Mouse (Mus musculus): ENCODE measurements around the gene Nek6. TPM values are rescaled to one million over a fixed set of nuclear protein-coding genes. Genes with fewer than 3 reads are reported as not detected.
A peak's percentile ranks its signal among the peaks of the same experiment; 100 is the strongest.

Nek6 gene
- polyA plus RNA-seq, 1 experiment, result 25.6 TPM

DNA sequence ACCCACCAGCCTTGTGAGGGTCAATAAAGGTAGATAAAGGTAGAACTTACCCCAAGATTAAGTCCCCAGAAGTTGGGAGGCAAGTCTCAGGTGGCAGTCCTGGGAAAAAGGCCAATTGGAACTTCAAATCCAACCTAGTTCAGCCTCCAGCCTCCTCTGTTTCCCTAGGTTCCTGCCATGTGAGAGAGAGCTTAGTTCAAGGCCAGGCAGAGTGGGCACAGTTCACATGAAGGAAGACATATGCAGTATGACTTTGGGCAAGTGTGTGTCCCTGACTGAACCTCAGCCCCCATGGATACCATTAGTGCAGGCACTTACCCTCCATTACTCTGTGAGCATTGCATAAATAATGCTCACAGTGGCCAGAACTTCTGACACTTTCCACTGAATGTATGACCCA lies 34.3 kb downstream of the Nek6 start:
- TF ChIP-seq TCF3 (IDR thresholded peaks at IDR 0.05; ENCODE audit: insufficient read length, low read depth), result no peak
- no peak for TF ChIP-seq MYOD1 (IDR thresholded peaks at IDR 0.05; ENCODE audit: control insufficient read depth in 1 of 3, insufficient read length in 2 of 3, low read depth in 2 of 3)
- TF ChIP-seq SRF (IDR thresholded peaks at IDR 0.05; ENCODE audit: control insufficient read depth, insufficient read length, low read depth), result no peak
- TF ChIP-seq CEBPB (IDR thresholded peaks at IDR 0.05; ENCODE audit: insufficient read depth, poor library complexity, severe bottlenecking), result no peak
- no peak for TF ChIP-seq TCF12 (IDR thresholded peaks at IDR 0.05; ENCODE audit: insufficient read depth, poor library complexity, severe bottlenecking)
- no peak for TF ChIP-seq USF1 (IDR thresholded peaks at IDR 0.05; ENCODE audit: low read depth)
- no peak for TF ChIP-seq REST (IDR thresholded peaks at IDR 0.05; ENCODE audit: insufficient read depth, insufficient read length)
- no peak for TF ChIP-seq MYOG (IDR thresholded peaks at IDR 0.05; ENCODE audit: control insufficient read depth in 1 of 3, insufficient read depth in 1 of 3, insufficient read length in 2 of 3, low read depth in 2 of 3)
- Histone ChIP-seq H3K27me3 (ENCODE audit: control insufficient read depth, insufficient read depth, insufficient read length) (no peaks in the 10 kb centered on the region), H3ac (ENCODE audit: control insufficient read depth, insufficient read length) (no peak overlapping the region), H3K4me3 (no peak overlapping the region), H3K79me2 (ENCODE audit: control insufficient read depth, insufficient read depth) (peaks cover 6% of the 10 kb centered on the region), H3K4me2 (ENCODE audit: low read depth) (peak overlapping the region; percentile 87), H3K36me3 (ENCODE audit: control insufficient read depth, insufficient read depth) (no peaks in the 10 kb centered on the region)

DNA sequence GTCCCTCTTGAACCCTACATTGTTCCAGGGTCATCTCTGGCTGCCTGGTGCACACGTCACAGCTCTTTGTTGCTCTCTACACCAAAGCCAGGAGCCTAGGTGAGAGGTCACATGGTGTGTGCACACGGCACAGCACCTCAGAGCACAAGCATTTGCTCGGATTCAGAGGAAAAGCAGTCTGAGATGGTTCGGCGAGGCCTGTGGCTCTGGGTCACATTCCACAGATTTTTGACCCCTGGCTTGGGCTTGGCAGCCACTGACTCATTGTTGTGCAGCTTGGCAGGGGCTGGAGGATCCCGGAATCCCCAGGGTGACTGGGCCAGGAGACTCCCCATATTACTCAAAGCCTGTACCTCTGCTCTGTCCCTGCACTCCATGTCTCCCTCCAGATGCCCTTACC lies 34.8 kb downstream of the Nek6 start:
- Histone ChIP-seq H3K4me2 (ENCODE audit: low read depth) (peak overlapping the region; percentile 87), H3K79me2 (ENCODE audit: control insufficient read depth, insufficient read depth) (peaks cover 6% of the 10 kb centered on the region), H3ac (ENCODE audit: control insufficient read depth, insufficient read length) (no peak overlapping the region), H3K36me3 (ENCODE audit: control insufficient read depth, insufficient read depth) (no peaks in the 10 kb centered on the region), H3K4me3 (no peak overlapping the region), H3K27me3 (ENCODE audit: control insufficient read depth, insufficient read depth, insufficient read length) (no peaks in the 10 kb centered on the region)
- TF ChIP-seq REST (IDR thresholded peaks at IDR 0.05; ENCODE audit: insufficient read depth, insufficient read length) (no peak), MYOD1 (IDR thresholded peaks at IDR 0.05; ENCODE audit: control insufficient read depth in 1 of 3, insufficient read length in 2 of 3, low read depth in 2 of 3) (peak in 1 of 3 experiments; percentile 39), SRF (IDR thresholded peaks at IDR 0.05; ENCODE audit: control insufficient read depth, insufficient read length, low read depth) (no peak), TCF12 (IDR thresholded peaks at IDR 0.05; ENCODE audit: insufficient read depth, poor library complexity, severe bottlenecking) (no peak), TCF3 (IDR thresholded peaks at IDR 0.05; ENCODE audit: insufficient read length, low read depth) (no peak), E2F4 (IDR thresholded peaks at IDR 0.05; ENCODE audit: insufficient read depth) (no peak), MYOG (IDR thresholded peaks at IDR 0.05; ENCODE audit: control insufficient read depth in 1 of 3, insufficient read depth in 1 of 3, insufficient read length in 2 of 3, low read depth in 2 of 3) (peak in 1 of 3 experiments; percentile 63), POLR2AphosphoS2 (IDR thresholded peaks at IDR 0.05; ENCODE audit: insufficient read length, low read depth) (no peak), CEBPB (IDR thresholded peaks at IDR 0.05; ENCODE audit: insufficient read depth, poor library complexity, severe bottlenecking) (no peak), USF1 (IDR thresholded peaks at IDR 0.05; ENCODE audit: low read depth) (peak; percentile 90), MAX (IDR thresholded peaks at IDR 0.05; ENCODE audit: low read depth) (no peak), POLR2A (IDR thresholded peaks at IDR 0.05; ENCODE audit: insufficient read length, low read depth) (no peak)

- no peaks in the 10 kb centered on the region for H3K27me3 ChIP-seq (ENCODE audit: control insufficient read depth, insufficient read depth, insufficient read length)
- H3K4me3 ChIP-seq, result no peak overlapping the region
- no peaks in the 10 kb centered on the region for H3K36me3 ChIP-seq (ENCODE audit: control insufficient read depth, insufficient read depth)
- H3K79me2 ChIP-seq (ENCODE audit: control insufficient read depth, insufficient read depth), result peaks cover 6% of the 10 kb centered on the region
- H3K4me2 ChIP-seq (ENCODE audit: low read depth), result peak overlapping the region; percentile 87
- H3ac ChIP-seq (ENCODE audit: control insufficient read depth, insufficient read length), result no peak overlapping the region
- TF ChIP-seq USF1 (IDR thresholded peaks at IDR 0.05; ENCODE audit: low read depth) (no peak), MYOD1 (IDR thresholded peaks at IDR 0.05; ENCODE audit: control insufficient read depth in 1 of 3, insufficient read length in 2 of 3, low read depth in 2 of 3) (peak; percentile 32 to 92 (median 85)), MYOG (IDR thresholded peaks at IDR 0.05; ENCODE audit: control insufficient read depth in 1 of 3, insufficient read depth in 1 of 3, insufficient read length in 2 of 3, low read depth in 2 of 3) (peak; percentile 48 to 86 (median 48))
These were observed 35.3 kb downstream of the Nek6 start for GRCm38 (mm10) chr2:38546748-38547147.

DNA sequence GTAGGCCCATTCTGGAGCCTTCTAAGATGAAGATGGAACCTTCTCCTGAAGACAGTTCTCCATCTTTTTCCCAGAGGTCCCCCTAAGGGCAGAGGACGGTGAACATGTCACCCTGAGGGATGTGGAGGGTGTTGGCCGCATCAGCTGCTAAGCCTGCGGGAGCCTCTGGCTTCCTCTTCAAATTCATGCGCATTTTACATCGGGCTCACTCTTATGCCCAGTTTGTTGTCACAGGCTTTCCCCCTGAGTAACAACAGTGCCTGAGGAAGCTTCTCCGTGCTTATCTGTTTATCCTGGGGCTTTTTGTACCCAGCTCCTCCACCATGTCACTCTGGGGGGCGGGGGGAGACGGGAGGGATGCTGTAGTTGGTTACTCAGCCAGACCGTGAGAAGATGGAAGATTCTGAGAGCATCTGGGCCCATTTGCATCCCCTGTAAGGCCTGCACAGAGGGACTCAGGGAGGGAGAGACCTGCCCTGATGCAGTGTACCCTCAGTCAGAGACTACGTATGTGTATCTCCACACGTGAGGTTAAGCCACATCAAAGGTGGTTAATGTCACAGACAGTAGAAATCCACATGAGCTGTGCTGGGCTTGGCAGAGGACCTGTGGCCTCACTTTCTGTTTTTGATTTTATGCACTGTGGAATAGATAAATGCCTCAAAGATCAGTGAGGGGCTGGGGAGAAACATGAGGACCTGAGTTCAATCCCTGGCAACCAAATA lies 36.5 kb downstream of the Nek6 start:
- H3K27me3 ChIP-seq (ENCODE audit: control insufficient read depth, insufficient read depth, insufficient read length), result no peaks in the 10 kb centered on the region
- H3ac ChIP-seq (ENCODE audit: control insufficient read depth, insufficient read length), result no peak overlapping the region
- no peaks in the 10 kb centered on the region for H3K36me3 ChIP-seq (ENCODE audit: control insufficient read depth, insufficient read depth)
- H3K4me2 ChIP-seq (ENCODE audit: low read depth), result no peak overlapping the region
- TF ChIP-seq E2F4 (IDR thresholded peaks at IDR 0.05; ENCODE audit: insufficient read depth) (no peak), MYOG (IDR thresholded peaks at IDR 0.05; ENCODE audit: control insufficient read depth in 1 of 3, insufficient read depth in 1 of 3, insufficient read length in 2 of 3, low read depth in 2 of 3) (no peak), MAX (IDR thresholded peaks at IDR 0.05; ENCODE audit: low read depth) (no peak), USF1 (IDR thresholded peaks at IDR 0.05; ENCODE audit: low read depth) (no peak), CEBPB (IDR thresholded peaks at IDR 0.05; ENCODE audit: insufficient read depth, poor library complexity, severe bottlenecking) (no peak), POLR2AphosphoS2 (IDR thresholded peaks at IDR 0.05; ENCODE audit: insufficient read length, low read depth) (no peak), TCF12 (IDR thresholded peaks at IDR 0.05; ENCODE audit: insufficient read depth, poor library complexity, severe bottlenecking) (no peak), POLR2A (IDR thresholded peaks at IDR 0.05; ENCODE audit: insufficient read length, low read depth) (no peak), SRF (IDR thresholded peaks at IDR 0.05; ENCODE audit: control insufficient read depth, insufficient read length, low read depth) (no peak), TCF3 (IDR thresholded peaks at IDR 0.05; ENCODE audit: insufficient read length, low read depth) (no peak), MYOD1 (IDR thresholded peaks at IDR 0.05; ENCODE audit: control insufficient read depth in 1 of 3, insufficient read length in 2 of 3, low read depth in 2 of 3) (no peak), REST (IDR thresholded peaks at IDR 0.05; ENCODE audit: insufficient read depth, insufficient read length) (no peak)
- no peak overlapping the region for H3K4me3 ChIP-seq
- peaks cover 6% of the 10 kb centered on the region for H3K79me2 ChIP-seq (ENCODE audit: control insufficient read depth, insufficient read depth)

Measured in myocyte (in vitro differentiated cells).